Mouse (Mus musculus) ovary, postnatal 36 days (tissue): Measurements from ENCODE around the gene Cltc.
A peak's percentile ranks its signal among the peaks of the same experiment; 100 is the strongest.
"Not testable (repeated sequence)": the region's sequence is repeated elsewhere in the genome, so short reads cannot be mapped to it uniquely, and the experiment has no call there.

Source experiments
- DNase-seq: peaks from one replicate; pipeline ENCODE4 v3.0.0; 2022; ENCODE audit warnings: low spot score, mixed read lengths

Cltc gene

DNA sequence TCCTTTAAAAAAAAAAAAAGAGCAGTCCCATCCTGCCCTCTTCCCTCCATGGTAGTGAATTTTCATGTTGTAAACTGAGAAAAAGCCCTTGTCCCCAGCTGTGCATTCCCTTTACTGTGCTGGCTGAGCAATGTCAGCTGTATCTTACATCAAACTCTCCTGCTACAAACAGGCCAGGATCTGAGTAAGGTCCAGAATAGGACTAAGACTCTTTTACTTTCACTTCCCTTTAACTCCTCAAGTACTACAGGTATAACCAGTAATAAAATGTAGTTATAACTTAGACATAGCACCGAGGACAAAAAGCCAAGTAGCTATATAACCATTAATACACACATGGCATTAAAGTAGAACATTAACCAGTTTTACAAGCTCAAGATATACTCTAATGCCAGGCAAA lies 18.4 kb downstream of the Cltc start:
- DNase-seq: no peak

DNA sequence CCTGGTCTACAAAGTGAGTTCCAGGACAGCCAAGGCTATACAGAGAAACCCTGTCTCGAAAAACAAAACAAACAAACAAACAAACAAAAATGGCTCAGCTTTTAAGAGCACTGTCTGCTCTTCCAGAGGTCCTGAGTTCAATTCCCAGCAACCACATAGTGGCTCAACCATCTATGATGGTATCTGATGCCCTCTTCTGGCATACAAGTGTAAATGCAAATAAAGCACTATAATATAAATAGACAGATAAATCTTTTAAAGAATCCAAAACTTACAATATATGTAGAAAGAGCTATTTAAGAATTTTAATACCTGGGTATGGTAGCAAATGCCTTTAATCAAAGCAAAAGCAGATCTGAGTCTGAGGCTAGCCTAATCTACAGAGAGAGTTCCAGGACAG lies 19.1 kb downstream of the Cltc start:
- DNase-seq: not testable (repeated sequence)

DNA sequence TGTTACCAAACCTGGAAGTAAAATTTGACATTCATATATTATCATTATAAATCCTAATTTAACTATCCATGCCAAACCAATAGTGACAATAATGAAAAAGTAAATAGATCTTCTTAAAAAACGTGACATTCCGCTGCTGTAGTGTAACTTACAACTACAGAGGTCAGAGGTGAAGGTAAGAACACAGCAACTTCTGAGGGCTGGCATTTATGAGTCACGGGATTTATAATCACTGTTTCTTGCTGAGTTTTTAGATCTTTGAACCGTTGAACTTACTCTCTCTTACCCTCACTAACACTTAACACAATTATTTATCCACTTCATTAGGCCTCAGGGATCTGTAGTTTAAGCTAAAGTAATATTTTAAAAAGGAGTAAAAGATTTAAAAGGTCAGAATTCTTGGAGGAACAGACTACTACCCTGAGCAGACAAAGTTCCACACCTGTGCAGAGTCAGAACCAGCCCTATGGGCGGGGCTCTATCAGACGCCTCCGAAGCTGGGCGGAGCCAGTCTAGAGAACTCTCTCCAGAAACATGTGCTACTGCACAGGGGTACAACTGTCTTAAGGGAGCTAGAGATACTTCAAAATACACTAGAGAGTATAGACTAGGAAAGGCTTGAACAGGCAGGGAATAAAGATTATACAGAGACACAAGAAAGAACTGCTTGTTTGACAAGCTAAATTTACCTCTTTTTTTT lies 19.9 kb downstream of the Cltc start:
- DNase-seq: no peak

DNA sequence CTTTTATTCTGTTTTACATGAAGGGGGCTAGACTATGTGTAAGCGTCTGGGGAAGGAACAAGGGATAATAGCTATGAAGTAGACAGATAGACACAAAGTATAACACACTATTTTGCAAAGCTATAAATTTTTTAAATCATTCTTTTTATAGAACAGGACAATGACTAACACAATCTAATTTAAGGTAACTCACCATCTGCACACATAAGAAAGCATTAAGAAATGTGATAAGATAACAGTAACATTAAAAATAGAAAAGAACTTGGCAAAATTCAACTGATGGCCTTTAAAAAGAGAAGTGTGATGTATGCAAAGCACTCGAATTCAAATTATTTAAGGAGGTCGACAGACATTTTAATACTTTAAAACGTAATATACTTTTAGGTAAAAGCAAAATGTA lies 22.4 kb downstream of the Cltc start:
- no peak for DNase-seq

DNA sequence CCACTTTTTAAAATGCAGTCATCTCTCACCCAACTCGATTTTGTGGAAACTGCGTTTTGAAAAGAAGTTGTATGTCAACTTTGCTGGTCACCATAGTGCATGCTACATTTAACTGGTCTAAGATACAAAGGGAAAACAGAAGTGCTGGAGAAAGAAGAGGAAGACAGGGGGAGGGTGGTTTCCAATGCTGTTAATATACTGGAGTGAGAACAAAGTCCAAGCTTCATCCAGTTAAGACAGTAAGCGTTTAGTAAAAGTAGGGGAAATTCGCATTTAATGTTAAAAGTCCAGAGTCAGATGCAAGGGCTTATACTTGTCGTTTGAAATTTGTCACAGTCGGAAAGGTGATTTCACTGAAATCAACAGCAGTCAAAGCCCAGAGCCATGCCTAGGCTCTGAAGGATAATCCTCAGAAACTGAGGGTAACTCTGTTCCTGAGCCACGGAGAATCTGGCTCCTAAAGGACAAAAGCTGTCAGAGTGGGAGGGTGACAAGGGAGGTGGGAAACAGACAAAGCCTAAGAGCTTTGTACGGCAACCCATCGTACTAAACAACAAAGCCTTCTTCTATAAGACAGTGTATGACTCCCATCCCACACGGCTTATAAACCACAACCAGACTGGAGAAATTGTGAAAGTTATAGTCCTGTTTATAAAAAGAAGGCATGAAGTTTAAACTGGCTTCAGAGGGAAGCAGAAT lies 23.0 kb downstream of the Cltc start:
- DNase-seq: no peak

DNA sequence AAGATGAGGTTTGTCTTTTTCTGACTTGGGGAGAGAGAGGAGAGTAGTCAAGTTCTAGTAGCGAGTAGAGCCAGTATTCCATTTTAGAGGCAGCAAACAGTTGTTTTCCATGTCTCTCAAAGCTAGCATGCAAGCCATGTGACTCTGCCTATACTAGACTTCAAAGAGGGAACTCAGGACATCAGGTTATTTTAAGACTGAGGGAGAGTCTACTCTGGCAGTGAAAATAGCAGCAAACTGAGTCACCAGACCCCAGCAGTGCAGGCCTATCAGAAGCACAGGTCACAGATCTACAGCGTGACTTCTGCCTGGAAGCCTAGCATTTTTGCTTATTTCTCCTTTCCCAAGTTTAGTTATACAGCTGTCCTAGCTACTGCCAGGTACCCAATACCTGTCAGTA lies 25.9 kb downstream of the Cltc start:
- DNase-seq: no peak

DNA sequence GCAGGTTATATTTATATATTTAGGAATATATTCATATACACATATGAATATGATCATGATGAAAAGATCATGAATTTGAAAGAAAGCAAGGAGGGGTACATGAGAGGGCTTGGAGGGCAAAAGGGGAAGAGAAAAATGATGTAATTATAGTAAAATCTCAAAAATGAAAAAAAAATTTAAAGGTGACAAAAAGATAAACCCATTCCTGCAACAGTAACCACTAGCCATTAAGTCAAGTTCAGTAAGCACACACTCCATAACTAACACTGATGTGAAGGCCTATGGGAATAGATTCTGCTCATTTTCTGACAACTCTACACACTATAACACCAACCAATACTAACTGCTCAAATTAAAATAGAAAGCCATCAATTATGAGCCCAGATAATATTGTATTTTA lies 31.8 kb downstream of the Cltc start:
- DNase-seq: no peak

DNA sequence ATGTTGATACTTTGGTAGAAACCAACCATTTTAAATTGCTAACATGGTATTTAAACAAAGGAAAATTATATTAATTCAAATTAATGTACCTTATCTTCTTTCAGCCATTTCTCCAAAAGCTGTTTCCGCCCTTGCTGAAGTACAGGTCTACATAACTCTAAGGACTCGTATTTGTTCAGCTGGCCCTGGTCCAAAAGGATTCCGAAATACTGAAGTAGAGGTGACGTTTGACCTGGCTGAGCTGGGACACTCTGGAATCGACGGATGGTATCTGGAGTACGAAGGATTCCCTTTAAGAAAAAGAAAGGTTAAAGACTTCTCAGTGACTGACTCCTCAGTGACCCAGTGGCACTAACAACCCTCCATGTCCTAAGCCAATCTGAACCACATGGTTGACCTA lies 32.4 kb downstream of the Cltc start:
- no peak for DNase-seq

DNA sequence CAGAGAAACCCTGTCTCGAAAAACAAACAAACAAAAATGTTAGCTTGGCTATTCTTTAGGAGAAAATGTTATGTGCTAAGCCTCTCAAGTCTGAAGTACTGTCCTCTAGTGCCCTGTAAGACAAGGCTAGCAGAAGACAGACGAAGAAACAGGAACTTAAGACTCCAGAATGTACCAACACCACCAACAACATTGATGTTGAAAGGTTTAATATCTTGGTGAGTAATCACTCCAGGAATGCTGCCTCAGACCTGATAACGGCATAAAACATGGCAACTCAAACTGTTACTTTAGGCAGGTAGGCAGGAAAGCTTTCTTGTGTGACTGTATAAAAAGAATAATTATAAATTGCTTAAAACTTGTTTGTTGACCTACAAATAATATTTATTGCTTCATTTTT lies 33.4 kb downstream of the Cltc start:
- DNase-seq: no peak

DNA sequence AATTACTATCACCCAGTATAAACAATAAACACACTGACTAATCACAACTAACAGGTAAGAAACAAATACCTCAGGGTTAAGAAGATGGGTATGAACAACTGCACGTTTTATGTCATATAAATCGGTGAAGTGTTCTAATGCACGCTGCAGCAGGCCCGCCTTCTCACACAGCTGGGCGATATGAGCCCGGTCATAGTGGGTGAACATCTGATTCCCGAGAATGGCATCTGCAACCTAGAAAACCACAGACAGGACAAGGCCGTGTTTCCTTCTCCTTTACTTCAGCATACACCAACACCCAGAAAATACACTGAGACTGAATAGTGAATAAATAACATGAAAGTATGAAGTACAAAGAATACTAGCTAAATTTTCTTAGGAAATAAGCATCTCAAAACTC lies 38.0 kb downstream of the Cltc start:
- DNase-seq: no peak

DNA sequence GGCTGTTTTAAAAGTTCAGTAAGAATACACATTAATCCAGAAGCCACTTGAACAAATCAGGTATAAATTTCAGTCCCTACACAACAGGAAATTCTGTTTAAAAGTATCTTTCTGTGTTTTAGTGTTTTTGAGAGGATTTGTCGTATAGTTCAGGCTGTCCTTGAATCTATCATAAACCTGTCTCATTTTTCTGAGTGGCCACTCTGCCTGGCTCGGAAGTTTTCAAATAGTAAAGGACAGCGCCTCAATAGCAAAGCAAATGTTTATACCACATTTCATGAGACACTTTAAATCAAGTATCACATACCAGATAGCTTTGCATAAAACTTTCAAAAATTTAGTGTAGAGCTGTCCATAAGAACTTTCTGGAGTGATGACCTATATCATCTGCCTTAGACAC lies 39.0 kb downstream of the Cltc start:
- no peak for DNase-seq

DNA sequence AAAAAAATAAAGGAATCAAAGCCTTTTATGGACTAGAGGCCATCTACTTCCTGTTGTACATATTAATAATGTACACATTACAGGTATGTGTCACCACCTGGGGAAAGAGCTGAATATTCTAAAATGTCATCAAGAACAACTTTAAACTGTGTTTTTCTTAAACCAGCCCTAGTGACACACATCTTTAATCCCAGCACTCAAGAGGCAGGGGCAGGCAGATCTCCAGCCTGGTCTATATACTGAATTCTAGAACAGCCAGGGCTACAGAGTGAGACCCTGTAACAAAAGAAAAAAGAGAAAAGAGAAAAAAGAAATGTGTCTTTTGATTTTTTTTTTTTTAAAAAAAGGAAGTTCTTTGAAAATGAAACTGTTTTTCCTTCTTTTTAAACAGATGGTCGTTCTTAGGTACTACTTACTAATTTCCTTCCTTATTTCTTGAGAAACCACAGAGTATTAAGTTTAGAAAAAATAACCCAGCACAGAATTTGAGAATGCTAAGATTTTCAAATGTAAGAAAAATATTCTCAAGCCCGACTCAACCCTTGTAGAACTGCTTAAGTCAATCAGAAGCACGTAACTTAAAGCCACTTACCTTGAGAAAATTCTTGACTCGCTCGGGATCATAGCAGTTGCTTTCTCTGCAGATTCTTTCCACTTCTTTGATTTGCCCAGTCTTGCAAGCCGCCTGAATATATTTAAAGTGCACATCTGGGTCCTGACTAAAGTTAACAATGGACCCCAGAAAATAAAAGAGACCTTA lies 39.9 kb downstream of the Cltc start:
- DNase-seq: no peak

DNA sequence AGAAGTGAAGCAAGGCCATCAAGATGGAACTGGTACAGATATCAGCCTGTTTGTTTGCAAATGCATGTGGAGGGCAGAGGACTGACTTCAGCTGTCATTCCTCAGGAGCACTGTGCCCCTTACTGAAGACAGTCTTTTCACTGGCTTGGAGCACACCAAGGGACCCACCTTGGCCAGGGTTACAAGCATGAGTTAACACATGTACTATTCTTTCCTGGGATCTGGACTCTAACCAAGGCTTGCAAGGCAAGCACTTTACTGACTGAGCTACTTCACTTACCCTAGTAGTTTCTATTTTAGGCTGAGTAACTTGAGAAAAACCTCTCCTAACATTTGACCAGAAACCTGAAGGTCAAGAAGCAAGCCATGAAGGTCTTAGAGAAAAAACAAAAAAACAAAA lies 42.8 kb downstream of the Cltc start:
- DNase-seq: no peak

DNA sequence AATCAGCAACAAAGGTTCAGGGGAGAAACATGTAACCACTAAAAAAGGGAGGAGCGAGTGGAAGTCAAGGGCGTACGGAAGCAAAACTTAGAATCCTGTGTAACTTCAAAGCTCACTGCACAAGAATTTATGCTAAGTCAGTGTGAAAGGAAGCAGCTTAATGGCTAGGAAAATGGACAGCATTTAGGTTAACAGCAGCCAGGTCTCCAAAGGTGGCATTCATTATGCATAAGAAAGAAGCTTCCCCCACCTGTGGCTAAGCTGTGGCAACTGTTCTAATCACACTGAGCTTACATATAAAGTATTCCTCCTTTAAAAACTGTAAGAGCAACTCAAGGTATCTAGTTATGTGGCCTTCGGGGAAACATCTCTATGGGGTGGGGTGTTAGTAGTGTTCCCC lies 56.2 kb downstream of the Cltc start:
- no peak for DNase-seq

DNA sequence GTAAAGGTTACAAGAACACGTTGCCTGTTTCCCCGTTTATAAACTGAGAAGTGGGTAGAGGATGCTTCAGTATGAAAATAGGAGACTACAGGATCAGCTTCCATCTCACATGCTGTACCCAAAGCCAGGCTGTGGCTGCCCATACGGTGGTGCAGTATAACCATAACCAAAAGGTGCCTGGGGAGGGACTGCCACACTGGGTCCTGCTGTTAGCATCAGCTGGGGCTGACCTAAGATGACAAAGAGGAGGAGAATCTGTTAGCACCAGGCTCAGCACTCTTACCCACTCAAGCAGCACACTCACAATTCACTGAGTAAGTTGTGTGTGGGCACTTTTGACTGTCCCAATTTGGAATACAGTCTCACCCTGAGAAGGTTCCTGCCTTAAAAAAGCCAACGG lies 61.9 kb downstream of the Cltc start:
- no peak for DNase-seq

DNA sequence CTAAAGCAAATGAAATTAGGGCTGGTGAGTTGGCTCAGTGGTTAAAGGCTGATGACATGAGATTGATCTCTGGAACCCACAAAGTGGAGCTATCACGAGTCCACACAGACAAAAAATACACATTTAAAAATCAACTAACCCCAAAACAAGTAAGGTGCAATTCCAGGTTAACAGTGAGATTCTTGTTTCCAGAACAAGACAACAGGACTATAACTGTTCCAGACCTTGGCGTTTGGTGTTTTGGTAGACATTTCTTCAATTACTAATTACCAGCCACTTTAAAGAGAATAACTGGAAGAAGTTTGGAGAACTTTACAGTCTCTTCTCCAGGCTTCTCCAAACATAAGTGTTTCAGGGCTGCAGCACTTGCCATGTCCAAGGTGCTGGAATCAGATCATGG lies 64.8 kb downstream of the Cltc start:
- DNase-seq: no peak

DNA sequence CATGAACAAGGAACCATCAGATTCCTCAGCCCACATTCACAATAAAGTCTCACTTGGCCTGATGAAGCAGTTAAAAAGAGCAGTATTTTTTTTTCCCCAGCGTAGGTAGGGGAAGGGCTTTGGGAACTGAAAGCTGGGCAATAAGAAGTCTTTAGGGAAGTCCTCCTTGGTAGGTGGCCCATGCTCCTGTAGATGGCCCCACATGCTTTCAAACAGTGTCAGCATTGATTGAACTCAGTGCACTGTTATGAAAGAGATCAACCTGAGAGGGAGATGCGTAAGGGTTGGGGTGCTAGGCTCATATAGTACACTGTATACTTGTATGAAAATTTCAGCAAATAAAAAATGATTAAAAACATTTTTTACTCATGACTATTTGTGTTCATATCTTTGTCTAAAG lies 65.4 kb downstream of the Cltc start:
- DNase-seq: no peak

DNA sequence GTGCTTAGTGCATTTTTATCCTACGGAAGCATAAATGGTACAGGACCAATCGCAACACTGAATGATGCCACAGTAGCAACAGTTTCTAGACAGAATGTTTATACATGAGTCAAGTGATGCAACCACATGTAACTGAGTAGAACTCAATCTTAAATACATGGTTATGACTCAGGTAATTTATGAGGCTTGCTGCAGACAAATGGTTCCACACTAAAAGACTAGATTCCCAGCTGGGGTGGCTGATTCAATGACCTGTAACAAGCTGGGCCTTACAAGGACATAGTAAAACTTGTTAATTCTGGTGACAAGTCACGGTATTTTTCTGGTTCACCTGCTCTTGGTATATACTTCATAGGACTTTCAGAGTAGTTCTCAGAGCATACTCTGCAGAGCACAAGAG lies 65.9 kb downstream of the Cltc start:
- no peak for DNase-seq

DNA sequence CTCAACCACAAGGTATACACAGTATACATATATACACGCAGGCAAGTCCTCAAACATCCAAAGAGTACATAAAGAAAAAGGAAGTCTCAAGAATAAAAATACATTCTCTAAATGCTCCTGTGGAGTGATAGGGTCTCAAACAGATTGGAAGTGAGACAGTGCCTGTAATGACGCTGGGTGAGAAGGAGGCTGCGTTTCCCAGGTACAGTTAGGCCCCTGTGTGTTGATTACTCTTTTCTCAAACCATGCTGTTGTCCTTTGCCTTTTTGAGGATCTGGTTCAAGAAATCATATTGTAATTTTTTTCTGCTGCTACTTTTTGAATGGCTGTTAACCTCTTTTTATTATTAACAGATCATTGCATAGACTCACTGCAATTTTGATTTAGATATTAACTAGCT lies 67.0 kb downstream of the Cltc start:
- DNase-seq: no peak

DNA sequence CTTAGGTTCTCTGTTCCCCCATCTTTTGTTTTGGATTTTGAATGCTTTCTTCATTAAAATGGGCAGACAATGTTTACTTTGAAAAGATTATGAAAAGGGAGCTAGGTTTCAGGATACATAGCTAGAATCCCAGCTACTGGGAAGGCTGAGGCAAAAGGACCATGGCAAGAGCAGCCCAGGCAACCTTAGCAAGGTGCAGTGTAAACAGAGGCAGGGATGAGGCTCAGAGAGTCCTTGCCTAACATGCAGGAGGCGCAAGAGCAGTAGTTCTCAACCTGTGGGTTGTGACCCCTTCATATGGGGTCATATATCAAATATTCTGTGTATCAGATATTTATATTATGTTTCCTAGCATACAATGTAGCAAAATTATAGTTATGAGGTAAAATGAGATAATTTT lies 72.0 kb downstream of the Cltc start:
- DNase-seq: no peak

DNA sequence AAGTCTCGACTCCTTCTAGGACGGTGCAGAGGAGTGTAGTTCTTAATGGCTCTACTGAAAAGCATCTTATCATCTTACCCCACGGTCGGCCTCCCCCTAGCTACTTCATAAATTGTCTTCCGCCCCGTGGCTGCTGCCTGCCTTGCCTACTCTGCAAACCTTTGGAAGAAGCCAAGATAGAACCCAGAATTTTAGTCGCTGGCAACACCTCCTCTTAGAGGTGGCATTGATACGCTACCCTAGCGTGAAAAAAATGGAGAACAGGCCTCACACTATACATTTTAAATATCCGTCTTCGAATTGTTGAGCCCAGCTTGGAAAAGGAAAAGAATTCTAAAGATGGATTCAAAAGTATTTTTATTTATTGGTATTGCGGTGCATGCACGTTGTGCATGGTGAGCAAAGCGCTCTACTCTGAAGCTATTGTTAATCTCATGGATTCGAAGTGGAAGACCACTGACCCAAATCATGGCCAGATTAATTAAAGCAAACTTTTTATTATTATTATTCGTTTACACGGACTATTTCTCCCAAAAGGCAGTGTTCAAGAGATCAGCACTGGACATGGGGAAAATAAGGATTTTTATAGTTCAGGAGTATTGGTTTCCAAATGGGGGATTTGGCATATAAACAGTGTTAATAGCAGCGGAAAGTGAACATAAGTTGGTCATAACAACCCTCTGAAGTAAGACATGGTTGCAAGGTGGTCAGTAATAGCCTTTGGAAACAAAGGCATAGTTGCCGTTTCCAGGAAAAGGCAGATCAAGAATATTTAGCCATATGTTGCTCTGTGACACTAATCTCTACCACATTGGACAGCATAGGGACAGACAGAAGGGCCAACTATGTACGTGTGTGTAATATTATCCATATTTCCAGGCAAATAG lies 73.0 kb downstream of the Cltc start:
- no peak for DNase-seq

DNA sequence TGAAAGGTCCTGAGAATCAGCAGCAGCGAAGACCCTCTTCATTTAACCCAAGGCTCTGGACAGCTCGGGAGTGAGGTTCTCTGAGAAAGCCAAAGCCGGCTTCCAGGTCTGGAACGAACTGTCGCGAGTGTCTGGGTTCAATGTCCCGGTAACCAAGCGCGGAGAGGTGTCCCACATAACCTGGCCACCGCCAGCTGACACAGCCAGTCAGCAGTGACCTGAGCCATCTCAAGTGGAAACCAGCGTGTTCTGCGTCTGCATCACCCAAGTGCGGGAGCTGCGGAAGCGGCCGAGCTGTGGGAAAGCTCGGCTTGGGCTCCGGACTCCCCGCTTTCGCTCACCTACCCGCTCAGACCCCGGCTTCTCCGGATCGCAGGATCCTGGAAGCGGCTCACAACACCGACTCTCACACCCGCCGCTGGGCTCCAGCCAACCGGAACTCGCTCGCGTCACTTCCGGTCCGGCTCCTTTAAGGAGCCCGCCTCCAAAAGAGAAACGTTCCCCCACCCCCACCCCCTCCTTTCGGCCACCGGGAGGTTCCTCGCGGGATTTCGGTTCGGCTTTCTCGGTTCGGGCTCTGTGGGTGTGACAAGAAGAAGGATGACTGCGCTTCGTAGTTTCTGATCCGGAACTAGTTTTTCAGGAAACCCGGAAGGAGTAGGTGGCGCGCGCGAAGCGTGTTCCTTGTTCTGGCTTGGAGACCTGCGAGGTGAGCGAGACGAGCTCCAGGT lies 73.8 kb downstream of the Cltc start, which contains the start of the genes Vmp1 and Ptrh2:
Gene Vmp1, minus strand, starts transcription at position 442 of the 731 bp plus-strand sequence.
Gene Ptrh2, plus strand, starts transcription at position 591 of the 731 bp plus-strand sequence.
- peak; percentile 90 for DNase-seq
